Mouse (Mus musculus) kidney, postnatal 0 days (tissue): ENCODE results near the gene Uvrag. TPM values are rescaled to one million over a fixed set of nuclear protein-coding genes. Genes with fewer than 3 reads are reported as not detected.

Experiments used
- ATAC-seq: fragments of 200-750 bp; cut with Nextera tagmentation; replicated peaks from 2 replicates; pipeline ENCODE4 v1.8.0; 2017; ENCODE audit warnings: low read depth, moderate number of reproducible peaks, moderate TSS enrichment, moderate library complexity; ENCODE audit not compliant: low FRiP score
- DNase-seq: peaks from one replicate; pipeline ENCODE4 v3.0.0-alpha.2; 2016; ENCODE audit warnings: low spot score
- H3K27ac ChIP-seq: fragments of 300-500 bp; sonication (generic); 2 replicates; pipeline ENCODE4 v1.5.1; 2014; ENCODE audit warnings: mild to moderate bottlenecking
- H3K27me3 ChIP-seq: fragments of 300-500 bp; sonication (generic); 2 replicates; pipeline ENCODE4 v1.6.1; 2014; ENCODE audit warnings: low read length, mixed read lengths; ENCODE audit not compliant: insufficient read depth
- H3K36me3 ChIP-seq: fragments of 300-500 bp; sonication (generic); 2 replicates; pipeline ENCODE4 v1.6.1; 2014; ENCODE audit warnings: low read length, mixed read lengths; ENCODE audit not compliant: insufficient read depth
- H3K4me1 ChIP-seq: fragments of 300-500 bp; sonication (generic); replicated peaks from 2 replicates; pipeline ENCODE4 v1.6.1; 2014; ENCODE audit warnings: antibody characterized with exemption, low read length, mixed read lengths; ENCODE audit not compliant: insufficient read depth
- H3K4me2 ChIP-seq: fragments of 300-500 bp; sonication (generic); 2 replicates; pipeline ENCODE4 v1.6.1; 2014; ENCODE audit warnings: mild to moderate bottlenecking, low read length, moderate library complexity, mixed read lengths
- H3K4me3 ChIP-seq: fragments of 300-500 bp; sonication (generic); replicated peaks from 2 replicates; pipeline ENCODE4 v1.5.1; 2014; ENCODE audit warnings: low read depth, low read length
- H3K9ac ChIP-seq: fragments of 300-500 bp; sonication (generic); 2 replicates; pipeline ENCODE4 v1.6.1; 2014; ENCODE audit warnings: low read depth, low read length
- H3K9me3 ChIP-seq: fragments of 300-500 bp; sonication (generic); replicated peaks from 2 replicates; pipeline ENCODE4 v1.6.1; 2016; ENCODE audit warnings: low read length, inconsistent platforms, mixed read lengths
- CTCF ChIP-seq: IDR thresholded peaks from 2 replicates; pipeline ENCODE4 v1.5.1; 2016; ENCODE audit warnings: antibody characterized with exemption, low read depth, mild to moderate bottlenecking, moderate library complexity
- WGBS: fragments of 180-500 bp; shearing (Covaris S2); extraction: QIAGEN DNeasy Blood & Tissue Kit; methylation state at CpG from one replicate; pipeline ENCODE4 v1.1.7; 2014; 5-methylcytosine and 5-hydroxymethylcytosine counted together
- polyA plus RNA-seq: library from polyadenylated mRNA; unstranded; fragments of >200 nt; fragmentation: Nextera tagmentation; extraction: Ambion mirVana; gene quantifications from 2 replicates; pipeline ENCODE4 v1.2.1, GENCODE M21; 2015

Gene Uvrag
- polyA plus RNA-seq, 1 experiment from 2014 or later, result 19.0 TPM

GRCm38 (mm10) chr7:99014620-99015019 is 126.3 kb downstream of the Uvrag start:
- Histone ChIP-seq H3K36me3 (no peaks in the 10 kb centered on the region), H3K4me2 (no peak overlapping the region), H3K9ac (no peak overlapping the region), H3K4me3 (no peak overlapping the region), H3K9me3 (no peaks in the 10 kb centered on the region), H3K27me3 (no peaks in the 10 kb centered on the region), H3K27ac (no peak overlapping the region), H3K4me1 (peaks cover 7% of the 10 kb centered on the region)
- no peak for TF ChIP-seq CTCF
- DNase-seq (no peak), ATAC-seq (no peak)
- WGBS, result 67% methylated on average over 4 of the region's 4 CpGs

GRCm38 (mm10) chr7:99007506-99008354 is 133.2 kb downstream of the Uvrag start:
- Histone ChIP-seq H3K9me3 (no peaks in the 10 kb centered on the region), H3K36me3 (no peaks in the 10 kb centered on the region), H3K4me2 (no peak overlapping the region), H3K27ac (no peak overlapping the region), H3K4me1 (no peaks in the 10 kb centered on the region), H3K4me3 (no peak overlapping the region), H3K9ac (no peak overlapping the region), H3K27me3 (no peaks in the 10 kb centered on the region)
- 70% methylated on average over 16 of the region's 16 CpGs for WGBS
- DNase-seq (peak; percentile 66), ATAC-seq (no peak)
- TF ChIP-seq CTCF, result no peak

- Histone ChIP-seq H3K4me3 (no peak overlapping the region), H3K36me3 (no peaks in the 10 kb centered on the region), H3K4me2 (no peak overlapping the region), H3K4me1 (no peaks in the 10 kb centered on the region), H3K27me3 (no peaks in the 10 kb centered on the region), H3K9me3 (no peaks in the 10 kb centered on the region), H3K9ac (no peak overlapping the region), H3K27ac (no peak overlapping the region)
- DNase-seq, result no peak
- 85% methylated on average over 6 of the region's 6 CpGs for WGBS
- no peak for TF ChIP-seq CTCF
- no peak for ATAC-seq
Observed at GRCm38 (mm10) chr7:99003231-99003630, 137.7 kb downstream of the Uvrag start.

GRCm38 (mm10) chr7:98998722-98999121 is 142.2 kb downstream of the Uvrag start:
- no peak for DNase-seq
- no peaks in the 10 kb centered on the region for H3K36me3 ChIP-seq

GRCm38 (mm10) chr7:98997760-98998159 is 143.2 kb downstream of the Uvrag start:
- 72% methylated on average over 7 of the region's 7 CpGs for WGBS
- Histone ChIP-seq H3K4me3 (no peak overlapping the region), H3K36me3 (no peaks in the 10 kb centered on the region), H3K27ac (no peak overlapping the region), H3K9me3 (no peaks in the 10 kb centered on the region), H3K27me3 (no peaks in the 10 kb centered on the region), H3K4me2 (no peak overlapping the region), H3K9ac (no peak overlapping the region), H3K4me1 (no peaks in the 10 kb centered on the region)
- DNase-seq, result no peak
- no peak for TF ChIP-seq CTCF
- ATAC-seq, result no peak

More at GRCm38 (mm10) chr7:98998722-98999121, 142.2 kb downstream of the Uvrag start:
- no peak for TF ChIP-seq CTCF
- Histone ChIP-seq H3K4me1 (no peaks in the 10 kb centered on the region), H3K9me3 (no peaks in the 10 kb centered on the region), H3K9ac (no peak overlapping the region), H3K4me2 (no peak overlapping the region), H3K27ac (no peak overlapping the region), H3K4me3 (no peak overlapping the region), H3K27me3 (no peaks in the 10 kb centered on the region)
- ATAC-seq, result no peak

GRCm38 (mm10) chr7:98996791-98997190 is 144.2 kb downstream of the Uvrag start:
- Histone ChIP-seq H3K36me3 (no peaks in the 10 kb centered on the region), H3K9me3 (no peaks in the 10 kb centered on the region), H3K4me2 (no peak overlapping the region), H3K27me3 (no peaks in the 10 kb centered on the region), H3K27ac (no peak overlapping the region), H3K4me3 (no peak overlapping the region), H3K4me1 (no peaks in the 10 kb centered on the region), H3K9ac (no peak overlapping the region)
- DNase-seq, result no peak
- TF ChIP-seq CTCF, result no peak
- no peak for ATAC-seq
- 90% methylated on average over 6 of the region's 6 CpGs for WGBS
